26 mouse cellular contexts compared by ENCODE assay signal in the genomic region with DNA sequence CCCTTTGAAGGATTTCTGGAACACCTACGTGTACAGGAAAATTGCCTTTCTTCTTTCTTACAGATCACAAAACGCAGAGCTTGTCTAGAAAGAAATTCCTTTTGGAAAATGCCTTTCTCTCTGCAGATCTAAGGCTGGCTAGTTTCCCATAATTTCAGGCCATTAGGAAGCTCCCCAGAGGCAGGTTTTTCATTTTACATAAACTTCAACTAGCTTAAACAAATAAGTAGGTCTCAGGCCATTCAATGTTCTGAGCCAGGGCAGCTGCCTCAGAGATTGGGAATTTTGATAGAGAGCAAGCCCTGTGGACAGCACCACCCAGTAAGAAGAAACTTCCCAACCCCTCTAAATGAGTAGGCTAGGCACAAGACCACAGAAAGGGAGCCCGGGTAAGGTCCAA. TPM values are rescaled to one million over a fixed set of nuclear protein-coding genes. Genes with fewer than 3 reads are reported as not detected.
"Had no signal": no experiment of that assay in that cellular context is flagged by ENCODE, and none has a peak within 500 bp of the region (broad histone marks: within the 10 kb centered on the region; RNA-seq: fewer than 3 reads in every experiment).

No protein-coding gene starts in this region.

- H3K27me3 ChIP-seq: heart, embryonic 12.5 days; hindbrain, embryonic 12.5 days; intestine, embryonic 15.5 days; kidney, embryonic 15.5 days; limb, embryonic 13.5 days; liver, embryonic 13.5 days had no signal

- H3K9ac ChIP-seq: heart, embryonic 12.5 days; hindbrain, embryonic 12.5 days; hindbrain, embryonic 14.5 days; intestine, embryonic 15.5 days; kidney, embryonic 15.5 days; limb, embryonic 13.5 days; liver, embryonic 13.5 days had no signal

- DNase-seq: gastrocnemius, postnatal 14 days; gastrocnemius, postnatal 36 days; heart, adult 11 months; heart, adult 2 months; heart, postnatal 10 days; heart, postnatal 4 days; kidney, adult 18-20 months; kidney, adult 8-10 months; kidney, postnatal 14 days; kidney, postnatal 4 days; liver; liver, embryonic 13.5 days had no signal

- H3K36me3 ChIP-seq: heart, embryonic 10.5 days; heart, embryonic 12.5 days; hindbrain, embryonic 10.5 days; hindbrain, embryonic 12.5 days; intestine, embryonic 15.5 days; kidney, embryonic 15.5 days; limb, embryonic 13.5 days; liver, embryonic 13.5 days had no signal

- H3K4me3 ChIP-seq: heart, adult 2 months; heart, embryonic 10.5 days; heart, embryonic 12.5 days; hindbrain, embryonic 10.5 days; hindbrain, embryonic 12.5 days; intestine, embryonic 15.5 days; kidney, embryonic 15.5 days; layer of hippocampus, adult 2 months; left cerebral cortex, adult 2 months; limb, embryonic 13.5 days; liver, embryonic 13.5 days had no signal

- H3K4me1 ChIP-seq: heart, embryonic 10.5 days; heart, embryonic 12.5 days; hindbrain, embryonic 10.5 days; hindbrain, embryonic 12.5 days; intestine, embryonic 15.5 days; limb, embryonic 13.5 days; liver, embryonic 13.5 days had no signal

- H3K27ac ChIP-seq: heart, adult 2 months; heart, embryonic 10.5 days; hindbrain, embryonic 10.5 days; hindbrain, embryonic 12.5 days; hindbrain, embryonic 14.5 days; intestine, embryonic 15.5 days; kidney, embryonic 15.5 days; layer of hippocampus, adult 2 months; left cerebral cortex, adult 2 months; limb, embryonic 13.5 days; liver, embryonic 13.5 days had no signal

- H3K4me2 ChIP-seq: heart, embryonic 12.5 days; hindbrain, embryonic 12.5 days; hindbrain, embryonic 14.5 days; intestine, embryonic 15.5 days; kidney, embryonic 15.5 days; limb, embryonic 13.5 days; liver, embryonic 11.5 days; liver, embryonic 13.5 days had no signal

- ATAC-seq: hindbrain, embryonic 16.5 days; inflammation-experienced regulatory T-cells, adult 6 months; intestine, embryonic 15.5 days; intestine, postnatal 0 days had no signal

- H3K9me3 ChIP-seq: heart, embryonic 10.5 days; hindbrain, embryonic 10.5 days; hindbrain, embryonic 12.5 days; intestine, embryonic 15.5 days; kidney, embryonic 15.5 days; limb, embryonic 13.5 days; liver, embryonic 13.5 days had no signal

RNA-seq across cellular contexts. Expression of a gene that starts 1.6 kb away (rescaled TPM):
- polyA plus RNA-seq: inflammation-experienced regulatory T-cells, adult 6 months had no signal
